ENCODE assay signal across 19 mouse cellular contexts in genomic region chr8:122274651-122275391, GRCm38 (mm10). TPM values are rescaled to one million over a fixed set of nuclear protein-coding genes. Genes with fewer than 3 reads are reported as not detected.
A peak's percentile ranks its signal among the peaks of the same experiment; 100 is the strongest.
DNase-seq lines count a peak whose midpoint lies in the region; ATAC-seq and TF ChIP-seq lines count a peak whose summit lies in the region.
"Had no signal": no experiment of that assay in that cellular context is flagged by ENCODE, and none has a peak within 500 bp of the region (broad histone marks: within the 10 kb centered on the region; RNA-seq: fewer than 3 reads in every experiment).

No protein-coding gene starts in this region.

- intact Hi-C loops in heart, adult 2 months (cut with DNase I), result no loop called here

- peaks cover 4% of the 10 kb centered on the region for H3K27me3 ChIP-seq in heart, postnatal 0 days (ENCODE audit: control insufficient read depth, insufficient read depth, low read length)
- H3K27me3 ChIP-seq in heart, adult 2 months (ENCODE audit: control insufficient read depth, insufficient read depth, low read length), result no peaks in the 10 kb centered on the region

- H3K9me3 ChIP-seq in heart, postnatal 0 days (replicated peaks; ENCODE audit: control insufficient read depth, low read length), result no peaks in the 10 kb centered on the region
- H3K9me3 ChIP-seq: embryonic facial prominence, embryonic 15.5 days; heart, embryonic 15.5 days; hindbrain, embryonic 13.5 days; limb, embryonic 15.5 days; midbrain, embryonic 10.5 days; neural tube, embryonic 13.5 days had no signal

- H3K4me3 ChIP-seq in heart, postnatal 0 days (ENCODE audit: low read depth, low read length), result no peak overlapping the region
- no peak overlapping the region for H3K4me3 ChIP-seq in heart, adult 2 months
- H3K4me3 ChIP-seq: embryonic facial prominence, embryonic 15.5 days; heart, embryonic 15.5 days; hindbrain, embryonic 13.5 days; limb, embryonic 15.5 days; midbrain, embryonic 10.5 days; neural tube, embryonic 13.5 days had no signal

- no peak for TF ChIP-seq POLR2A in heart, adult 2 months (IDR thresholded peaks at IDR 0.05; ENCODE audit: insufficient read depth, low read depth, low read length)

- H3K79me2 ChIP-seq in heart, adult 2 months (replicated peaks; ENCODE audit: control insufficient read depth, insufficient read depth, low read length), result no peaks in the 10 kb centered on the region

- TF ChIP-seq EP300 in heart, postnatal 0 days (IDR thresholded peaks at IDR 0.05; ENCODE audit: low read depth), result no peak
- no peak for TF ChIP-seq EP300 in heart, adult 2 months (IDR thresholded peaks at IDR 0.05; ENCODE audit: insufficient read depth, low read depth, low read length)

- 0 out of 2 replicates have a peak, but pooled peaks have one; percentile 15 for ATAC-seq in heart, postnatal 0 days (ENCODE audit: insufficient read depth, low read depth)
- ATAC-seq in megakaryocyte progenitor cell, adult 5-6 weeks (replicated peaks; ENCODE audit: poor library complexity), result peak; percentile 19

- no peak overlapping the region for H3K4me2 ChIP-seq in heart, postnatal 0 days (ENCODE audit: low read depth, low read length)
- H3K4me2 ChIP-seq: embryonic facial prominence, embryonic 15.5 days; heart, embryonic 15.5 days; hindbrain, embryonic 13.5 days; limb, embryonic 15.5 days; neural tube, embryonic 13.5 days had no signal

- no peaks in the 10 kb centered on the region for H3K36me3 ChIP-seq in heart, postnatal 0 days (replicated peaks; ENCODE audit: control insufficient read depth, insufficient read depth, low read length)
- no peaks in the 10 kb centered on the region for H3K36me3 ChIP-seq in heart, adult 2 months (ENCODE audit: control insufficient read depth, insufficient read depth, low read length)
- H3K36me3 ChIP-seq: embryonic facial prominence, embryonic 15.5 days; heart, embryonic 15.5 days; hindbrain, embryonic 13.5 days; midbrain, embryonic 10.5 days; neural tube, embryonic 13.5 days had no signal

- H3K9ac ChIP-seq in heart, postnatal 0 days (replicated peaks; ENCODE audit: low read depth, low read length), result no peak overlapping the region
- no peak overlapping the region for H3K9ac ChIP-seq in heart, adult 2 months (ENCODE audit: low read depth, low read length)
- H3K9ac ChIP-seq: embryonic facial prominence, embryonic 15.5 days; heart, embryonic 15.5 days; hindbrain, embryonic 13.5 days; limb, embryonic 15.5 days had no signal

- H3K4me1 ChIP-seq in heart, postnatal 0 days (ENCODE audit: control insufficient read depth, insufficient read depth), result 0 out of 2 replicates have a peak, but pooled peaks cover 4% of the 10 kb centered on the region
- H3K4me1 ChIP-seq in heart, adult 2 months (ENCODE audit: control insufficient read depth, insufficient read depth, low read length), result no peaks in the 10 kb centered on the region; the same call in none of the 2 replicates

- TF ChIP-seq CTCF in heart, postnatal 0 days (IDR thresholded peaks at IDR 0.05; ENCODE audit: low read depth), result no peak
- no peak for TF ChIP-seq CTCF in heart, adult 2 months (IDR thresholded peaks at IDR 0.05)

- whole genome bisulfite sequencing in heart, postnatal 0 days, result 52% methylated on average over 11 of the region's 11 CpGs
- 53% methylated on average over 11 of the region's 11 CpGs for WGBS in heart, adult 2 months

- peak; percentile 57 for DNase-seq in adrenal gland, postnatal 10 days
- no peak for DNase-seq in adrenal gland, adult 18-20 months (ENCODE audit: low spot score in 2 of 2)
- no peak for DNase-seq in heart, postnatal 0 days (ENCODE audit: low spot score)
- DNase-seq in heart, adult 2 months, result no peak
- DNase-seq in adrenal gland, postnatal 36 days, result peak; percentile 50 to 64
- no peak for DNase-seq in ovary, postnatal 14 days (ENCODE audit: low spot score)
- DNase-seq: cerebellum, adult 11 months; gastrocnemius, postnatal 10 days; lung, postnatal 14 days; right cerebral cortex, postnatal 25 days; thymus, postnatal 14 days had no signal

- no peak overlapping the region for H3K27ac ChIP-seq in heart, postnatal 0 days (ENCODE audit: low read depth)
- H3K27ac ChIP-seq in heart, adult 2 months, result no peak overlapping the region
- H3K27ac ChIP-seq: embryonic facial prominence, embryonic 15.5 days; heart, embryonic 15.5 days; hindbrain, embryonic 13.5 days; limb, embryonic 15.5 days; midbrain, embryonic 10.5 days; neural tube, embryonic 13.5 days; stomach, postnatal 0 days had no signal

RNA-seq across cellular contexts. Expression of gene Zfpm1, which starts 7.1 kb away (rescaled TPM):
- 10 to 100 TPM; 27.2 to 29.0 TPM for total RNA-seq in adrenal gland, postnatal 10 days (2021)
- total RNA-seq in adrenal gland, adult 18-20 months (2021), result 10 to 100 TPM; 11.8 to 14.2 TPM
- 28.4 and 45.3 TPM in 2 replicates for total RNA-seq in heart, postnatal 0 days (2014; rRNA removed; ENCODE audit: low replicate concordance)
- 2.3 and 2.5 TPM in 2 replicates for polyA plus RNA-seq in heart, postnatal 0 days (2015; fragmentation: Nextera tagmentation; extraction: Ambion mirVana)
- total RNA-seq in heart, adult 2 months (2021), result 10 to 100 TPM; 21.2 to 24.6 TPM
- 20.0 and 20.9 TPM in 2 replicates for polyA plus RNA-seq in heart, adult 2 months (2012; rRNA removed)
- total RNA-seq in adrenal gland, postnatal 36 days (2021), result 10 to 100 TPM; 14.0 to 15.5 TPM
- total RNA-seq in megakaryocyte progenitor cell, adult 5-6 weeks (2015), result 12.2 and 21.6 TPM in 2 replicates
- 9.9 and 20.3 TPM in 2 replicates for total RNA-seq in megakaryocyte progenitor cell, adult 5-6 weeks (2017)

Comparison
In these comparisons a context has a peak if more than half of its experiments do, and no peak if none do; other contexts are left out.
1. DNase-seq: peak in adrenal gland, postnatal 10 days (single experiment) and adrenal gland, postnatal 36 days (2 of 2); none in adrenal gland, adult 18-20 months (0 of 2), heart, postnatal 0 days (single experiment), heart, adult 2 months (0 of 2) and ovary, postnatal 14 days (single experiment).